ENCODE assay signal across 12 mouse cellular contexts in genomic region chr12:27999170-27999569, GRCm38 (mm10).
"Had no signal": no experiment of that assay in that cellular context is flagged by ENCODE, and none has a peak within 500 bp of the region (broad histone marks: within the 10 kb centered on the region; RNA-seq: fewer than 3 reads in every experiment).

No protein-coding gene starts in this region.

- H3K4me3 ChIP-seq: left cerebral cortex, adult 2 months; liver, embryonic 13.5 days; midbrain, embryonic 12.5 days; midbrain, embryonic 15.5 days; neural tube, embryonic 13.5 days had no signal

- H3K36me3 ChIP-seq: liver, embryonic 13.5 days; midbrain, embryonic 12.5 days; midbrain, embryonic 15.5 days; neural tube, embryonic 13.5 days had no signal

- H3K9ac ChIP-seq: liver, embryonic 13.5 days; midbrain, embryonic 12.5 days; midbrain, embryonic 15.5 days; neural tube, embryonic 13.5 days had no signal

- H3K9me3 ChIP-seq: liver, embryonic 13.5 days; midbrain, embryonic 12.5 days; midbrain, embryonic 15.5 days; neural tube, embryonic 13.5 days had no signal

- ATAC-seq: midbrain, embryonic 15.5 days had no signal

- H3K4me2 ChIP-seq: liver, embryonic 13.5 days; midbrain, embryonic 12.5 days; midbrain, embryonic 15.5 days; neural tube, embryonic 13.5 days had no signal

- H3K27ac ChIP-seq: kidney, postnatal 0 days; left cerebral cortex, adult 2 months; liver, embryonic 13.5 days; macrophage; midbrain, embryonic 12.5 days; midbrain, embryonic 15.5 days; neural tube, embryonic 13.5 days had no signal

- H3K4me1 ChIP-seq: liver, embryonic 13.5 days; midbrain, embryonic 12.5 days; midbrain, embryonic 15.5 days; neural tube, embryonic 13.5 days had no signal

- H3K27me3 ChIP-seq: liver, embryonic 13.5 days; midbrain, embryonic 12.5 days; midbrain, embryonic 15.5 days; neural tube, embryonic 13.5 days had no signal

- DNase-seq: kidney, postnatal 36 days; layer of hippocampus, postnatal 36 days; liver, embryonic 13.5 days; lung, adult 2 months; thymus, adult 18-20 months; thymus, postnatal 36 days had no signal
